In genomic region chr6:148931281-148931680, GRCm38 (mm10) we compare ENCODE assay signal across 9 mouse cellular contexts. TPM values are rescaled to one million over a fixed set of nuclear protein-coding genes. Genes with fewer than 3 reads are reported as not detected.
DNase-seq lines count a peak whose midpoint lies in the region; ATAC-seq and TF ChIP-seq lines count a peak whose summit lies in the region.
"Had no signal": no experiment of that assay in that cellular context is flagged by ENCODE, and none has a peak within 500 bp of the region (broad histone marks: within the 10 kb centered on the region; RNA-seq: fewer than 3 reads in every experiment).

No protein-coding gene starts in this region.

- H3K4me3 ChIP-seq in heart, embryonic 10.5 days, result no peak overlapping the region
- H3K4me3 ChIP-seq in stomach, postnatal 0 days (ENCODE audit: low read depth, low read length), result no peak overlapping the region
- H3K4me3 ChIP-seq: limb, embryonic 13.5 days had no signal

- 86% methylated on average over 6 of the region's 6 CpGs for WGBS in heart, embryonic 10.5 days
- 81% methylated on average over 6 of the region's 6 CpGs for WGBS in stomach, postnatal 0 days

- no peak overlapping the region for H3K9ac ChIP-seq in stomach, postnatal 0 days (ENCODE audit: low read length)
- H3K9ac ChIP-seq: limb, embryonic 13.5 days had no signal

- no peaks in the 10 kb centered on the region for H3K9me3 ChIP-seq in heart, embryonic 10.5 days
- H3K9me3 ChIP-seq in stomach, postnatal 0 days (ENCODE audit: control insufficient read depth, low read length), result no peaks in the 10 kb centered on the region
- H3K9me3 ChIP-seq: limb, embryonic 13.5 days had no signal

- no peak overlapping the region for H3K4me2 ChIP-seq in stomach, postnatal 0 days (replicated peaks; ENCODE audit: low read depth)
- H3K4me2 ChIP-seq: limb, embryonic 13.5 days had no signal

- peaks cover 70% of the 10 kb centered on the region for H3K36me3 ChIP-seq in heart, embryonic 10.5 days
- H3K36me3 ChIP-seq in stomach, postnatal 0 days (ENCODE audit: control insufficient read depth, insufficient read depth, low read length), result peaks cover 11% of the 10 kb centered on the region

- no peak overlapping the region for H3K27ac ChIP-seq in heart, embryonic 10.5 days
- H3K27ac ChIP-seq in stomach, postnatal 0 days (replicated peaks), result no peak overlapping the region
- H3K27ac ChIP-seq: limb, embryonic 13.5 days had no signal

- no peaks in the 10 kb centered on the region for H3K27me3 ChIP-seq in heart, embryonic 10.5 days (ENCODE audit: insufficient read depth, poor library complexity, severe bottlenecking)
- H3K27me3 ChIP-seq in stomach, postnatal 0 days (ENCODE audit: control insufficient read depth, insufficient read depth, low read length), result no peaks in the 10 kb centered on the region
- H3K27me3 ChIP-seq: limb, embryonic 13.5 days had no signal

- TF ChIP-seq CTCF in stomach, postnatal 0 days (IDR thresholded peaks at IDR 0.05; ENCODE audit: low read depth), result peak; percentile 45

- H3K4me1 ChIP-seq in heart, embryonic 10.5 days, result peaks cover 10% of the 10 kb centered on the region
- H3K4me1 ChIP-seq in stomach, postnatal 0 days (replicated peaks; ENCODE audit: control insufficient read depth, insufficient read depth), result no peaks in the 10 kb centered on the region
- H3K4me1 ChIP-seq: limb, embryonic 13.5 days had no signal

- ATAC-seq in stomach, postnatal 0 days (ENCODE audit: low FRiP score, low TSS enrichment), result no peak
- ATAC-seq in frontal cortex, adult (ENCODE audit: low TSS enrichment), result no peak

- peak; percentile 15 for DNase-seq in heart, postnatal 4 days
- DNase-seq in heart, embryonic 10.5 days (ENCODE audit: low spot score), result no peak
- peak; percentile 7 for DNase-seq in right cerebral cortex, postnatal 14 days
- DNase-seq in right cerebral cortex, adult 2 months (ENCODE audit: low spot score in 2 of 2), result no peak
- DNase-seq in brain, adult 2 months (ENCODE audit: low read depth, low spot score), result peak; percentile 5
- peak; percentile 27 for DNase-seq in stomach, postnatal 0 days (ENCODE audit: low spot score)
- no peak for DNase-seq in layer of hippocampus, adult 9-11 months

- no peak for TF ChIP-seq EP300 in stomach, postnatal 0 days (optimal IDR thresholded peaks at IDR 0.05)

RNA-seq across cellular contexts. Expression of gene Sinhcaf, which starts 15.0 kb away (rescaled TPM):
- 10 to 100 TPM; 21.8 to 21.9 TPM for total RNA-seq in heart, postnatal 4 days (2021)
- polyA plus RNA-seq in heart, embryonic 10.5 days (2016; fragmentation: Nextera tagmentation; extraction: Ambion mirVana), result 131 and 171 TPM in 2 replicates
- polyA plus RNA-seq in stomach, postnatal 0 days (2015; fragmentation: Nextera tagmentation; extraction: Ambion mirVana), result 27.6 and 27.9 TPM in 2 replicates

RNA-seq across cellular contexts. Expression of gene Caprin2, which starts 35.2 kb away (rescaled TPM):
- total RNA-seq in heart, postnatal 4 days (2021), result 10 to 100 TPM in 1 of 2 experiments, 1 to 10 TPM in 1; 9.7 to 11.1 TPM
- polyA plus RNA-seq in heart, embryonic 10.5 days (2016; fragmentation: Nextera tagmentation; extraction: Ambion mirVana), result 15.9 and 19.0 TPM in 2 replicates
- 4.0 and 5.0 TPM in 2 replicates for polyA plus RNA-seq in stomach, postnatal 0 days (2015; fragmentation: Nextera tagmentation; extraction: Ambion mirVana)

Comparison
In these comparisons a context has a peak if more than half of its experiments do, and no peak if none do; other contexts are left out.
1. DNase-seq: peak in heart, postnatal 4 days (single experiment), right cerebral cortex, postnatal 14 days (single experiment), brain, adult 2 months (single experiment) and stomach, postnatal 0 days (single experiment); none in heart, embryonic 10.5 days (single experiment), right cerebral cortex, adult 2 months (0 of 2) and layer of hippocampus, adult 9-11 months (single experiment).